Comparison of ENCODE assay signal across 29 mouse cellular contexts in the genomic region with DNA sequence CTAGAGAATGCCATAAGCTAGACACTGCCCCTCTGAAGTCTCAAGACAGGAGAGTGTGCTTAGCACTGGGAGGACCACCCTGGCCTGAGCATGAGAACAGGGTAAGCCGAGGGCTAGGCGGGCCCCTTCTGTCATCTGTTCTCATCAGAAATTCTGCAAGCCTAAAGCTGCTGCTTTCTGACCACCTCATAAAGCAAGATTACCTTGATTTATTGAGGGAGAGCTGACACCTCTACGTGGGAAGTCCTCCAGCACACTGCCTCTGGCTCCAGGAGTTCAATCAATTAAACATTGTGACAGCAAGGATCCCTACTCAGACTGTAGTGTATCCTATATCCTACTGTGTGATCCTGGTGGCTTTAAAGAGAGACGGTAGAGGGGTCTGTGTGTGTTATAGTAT.
DNase-seq lines count a peak whose midpoint lies in the region; ATAC-seq lines count a peak whose summit lies in the region.
"Had no signal": no experiment of that assay in that cellular context is flagged by ENCODE, and none has a peak within 500 bp of the region (broad histone marks: within the 10 kb centered on the region; RNA-seq: fewer than 3 reads in every experiment).

No protein-coding gene starts in this region.

- 24% methylated on average over 4 of the region's 4 CpGs for WGBS in kidney, embryonic 16.5 days
- WGBS in limb, embryonic 10.5 days = 10% methylated on average over 4 of the region's 4 CpGs
- WGBS in neural tube, embryonic 13.5 days = 14% methylated on average over 4 of the region's 4 CpGs

- H3K36me3 ChIP-seq in kidney, embryonic 16.5 days (ENCODE audit: insufficient read depth, low read length) = no peaks in the 10 kb centered on the region
- H3K36me3 ChIP-seq in limb, embryonic 10.5 days = no peaks in the 10 kb centered on the region
- H3K36me3 ChIP-seq in neural tube, embryonic 13.5 days = no peaks in the 10 kb centered on the region
- H3K36me3 ChIP-seq: embryonic facial prominence, embryonic 13.5 days; forebrain, embryonic 15.5 days; hindbrain, embryonic 12.5 days; liver, embryonic 15.5 days; midbrain, embryonic 12.5 days had no signal

- H3K9ac ChIP-seq in kidney, embryonic 16.5 days (replicated peaks; ENCODE audit: low read length) = no peak overlapping the region
- no peak overlapping the region for H3K9ac ChIP-seq in neural tube, embryonic 13.5 days
- H3K9ac ChIP-seq: embryonic facial prominence, embryonic 13.5 days; forebrain, embryonic 15.5 days; hindbrain, embryonic 12.5 days; liver, embryonic 15.5 days; lung, embryonic 14.5 days; midbrain, embryonic 12.5 days had no signal

- H3K4me1 ChIP-seq in kidney, embryonic 16.5 days (ENCODE audit: insufficient read depth, low read length) = peaks cover 36% of the 10 kb centered on the region
- peaks cover 83% of the 10 kb centered on the region for H3K4me1 ChIP-seq in limb, embryonic 10.5 days
- H3K4me1 ChIP-seq in neural tube, embryonic 13.5 days (replicated peaks) = peaks cover 83% of the 10 kb centered on the region
- H3K4me1 ChIP-seq: liver, embryonic 15.5 days had no signal

- DNase-seq in kidney, adult 18-20 months = no peak
- peak; percentile 63 for DNase-seq in forelimb bud, embryonic 11.5 days (ENCODE audit: low read depth, low spot score)
- DNase-seq in limb, embryonic 10.5 days (ENCODE audit: low spot score) = no peak
- DNase-seq in c-Kit-positive CD71-positive TER-119-positive erythroid progenitor cells, embryonic 14.5 days (ENCODE audit: low spot score) = no peak
- DNase-seq: adrenal gland, postnatal 25 days; B cell, adult 2 months; cerebellum, adult 18-20 months; cerebellum, postnatal 10 days; gastrocnemius, adult 2 months; gastrocnemius, postnatal 36 days; heart, adult 18-20 months; heart, postnatal 36 days; kidney, postnatal 4 days; layer of hippocampus, postnatal 36 days; left cerebral cortex, postnatal 4 days; lung, embryonic 14.5 days; lung, postnatal 14 days; right cerebral cortex, adult 18-20 months; spleen, adult 18-20 months; thymus, postnatal 4 days had no signal

- H3K9me3 ChIP-seq in kidney, embryonic 16.5 days (ENCODE audit: low read length) = no peaks in the 10 kb centered on the region
- H3K9me3 ChIP-seq in limb, embryonic 10.5 days (replicated peaks) = no peaks in the 10 kb centered on the region
- no peaks in the 10 kb centered on the region for H3K9me3 ChIP-seq in neural tube, embryonic 13.5 days
- H3K9me3 ChIP-seq: embryonic facial prominence, embryonic 13.5 days; forebrain, embryonic 10.5 days; forebrain, embryonic 15.5 days; hindbrain, embryonic 12.5 days; liver, embryonic 15.5 days; midbrain, embryonic 12.5 days had no signal

- H3K27me3 ChIP-seq in kidney, embryonic 16.5 days (ENCODE audit: insufficient read depth, low read length) = no peaks in the 10 kb centered on the region
- H3K27me3 ChIP-seq in limb, embryonic 10.5 days (ENCODE audit: low read depth, poor library complexity, severe bottlenecking) = peaks cover 19% of the 10 kb centered on the region
- peaks cover 18% of the 10 kb centered on the region for H3K27me3 ChIP-seq in neural tube, embryonic 13.5 days
- H3K27me3 ChIP-seq: embryonic facial prominence, embryonic 13.5 days; hindbrain, embryonic 12.5 days; liver, embryonic 15.5 days had no signal

- no peak overlapping the region for H3K27ac ChIP-seq in kidney, embryonic 16.5 days (ENCODE audit: low read length)
- 0 out of 2 replicates have a peak overlapping the region, but pooled peaks have one; percentile 11 for H3K27ac ChIP-seq in limb, embryonic 10.5 days
- H3K27ac ChIP-seq in neural tube, embryonic 13.5 days (replicated peaks) = peak overlapping the region; percentile 7; the same call in 1 of the 2 replicates
- H3K27ac ChIP-seq: embryonic facial prominence, embryonic 13.5 days; forebrain, embryonic 10.5 days; forebrain, embryonic 15.5 days; gastrocnemius, adult 2 months; hindbrain, embryonic 12.5 days; liver, embryonic 15.5 days; midbrain, embryonic 12.5 days had no signal

- H3K4me3 ChIP-seq in kidney, embryonic 16.5 days (ENCODE audit: low read length) = no peak overlapping the region
- H3K4me3 ChIP-seq in limb, embryonic 10.5 days = no peak overlapping the region
- H3K4me3 ChIP-seq in neural tube, embryonic 13.5 days = no peak overlapping the region
- H3K4me3 ChIP-seq: embryonic facial prominence, embryonic 13.5 days; forebrain, embryonic 10.5 days; forebrain, embryonic 15.5 days; gastrocnemius, adult 2 months; hindbrain, embryonic 12.5 days; liver, embryonic 15.5 days; midbrain, embryonic 12.5 days had no signal

- H3K4me2 ChIP-seq in kidney, embryonic 16.5 days (replicated peaks; ENCODE audit: low read depth, low read length) = no peak overlapping the region
- no peak overlapping the region for H3K4me2 ChIP-seq in neural tube, embryonic 13.5 days
- H3K4me2 ChIP-seq: embryonic facial prominence, embryonic 13.5 days; forebrain, embryonic 15.5 days; heart, embryonic 11.5 days; hindbrain, embryonic 12.5 days; liver, embryonic 15.5 days; lung, embryonic 14.5 days; midbrain, embryonic 12.5 days had no signal

- ATAC-seq in kidney, embryonic 16.5 days (ENCODE audit: low FRiP score, low TSS enrichment) = peak; percentile 64; the same call in 1 of the 2 replicates
- no peak for ATAC-seq in neural tube, embryonic 13.5 days (ENCODE audit: low read depth)
- ATAC-seq: forebrain, embryonic 15.5 days had no signal
